Mouse (Mus musculus): ENCODE measurements around the gene Syce3.

Gene Syce3

GRCm38 (mm10) chr15:89421938-89422337 is 11.6 kb upstream of the Syce3 start:
- no peak for DNase-seq

- no peak for DNase-seq
Observed at GRCm38 (mm10) chr15:89415282-89415681, 5.0 kb upstream of the Syce3 start.

- no peak for DNase-seq
Observed at GRCm38 (mm10) chr15:89406691-89407090, 3.6 kb downstream of the Syce3 start.

- DNase-seq: no peak
Observed at GRCm38 (mm10) chr15:89404831-89405623, 5.3 kb downstream of the Syce3 start.

GRCm38 (mm10) chr15:89402471-89402870 is 7.8 kb downstream of the Syce3 start:
- no peak for DNase-seq

- DNase-seq: no peak
Observed at GRCm38 (mm10) chr15:89399716-89400115, 10.6 kb downstream of the Syce3 start.

GRCm38 (mm10) chr15:89398146-89398545 is 12.2 kb downstream of the Syce3 start:
- no peak for DNase-seq

GRCm38 (mm10) chr15:89396883-89397282 is 13.4 kb downstream of the Syce3 start:
- DNase-seq: no peak

GRCm38 (mm10) chr15:89390081-89390480 is 20.2 kb downstream of the Syce3 start:
- no peak for DNase-seq

- peak; percentile 65 for DNase-seq
Observed at GRCm38 (mm10) chr15:89387127-89387526, 23.2 kb downstream of the Syce3 start.

GRCm38 (mm10) chr15:89384617-89385016 is 25.7 kb downstream of the Syce3 start, which contains the start of gene Klhdc7b:
Gene Klhdc7b, plus strand, starts transcription at chr15:89384917.
- no peak for DNase-seq

GRCm38 (mm10) chr15:89379429-89379828 is 30.9 kb downstream of the Syce3 start:
- peak; percentile 56 for DNase-seq

GRCm38 (mm10) chr15:89378831-89379401 is 31.4 kb downstream of the Syce3 start, which contains the start of gene Odf3b:
Gene Odf3b, minus strand, starts transcription at chr15:89379282.
- DNase-seq: peak; percentile 60

- DNase-seq: no peak
Observed at GRCm38 (mm10) chr15:89377938-89378828, 32.1 kb downstream of the Syce3 start.

GRCm38 (mm10) chr15:89377362-89377761 is 32.9 kb downstream of the Syce3 start:
- DNase-seq: no peak

GRCm38 (mm10) chr15:89376957-89377356 is 33.3 kb downstream of the Syce3 start, which contains the start of gene Tymp:
Gene Tymp, minus strand, starts transcription at chr15:89377039.
- DNase-seq: no peak

- no peak for DNase-seq
Observed at GRCm38 (mm10) chr15:89376040-89376439, 34.3 kb downstream of the Syce3 start.

- no peak for DNase-seq
Observed at GRCm38 (mm10) chr15:89374801-89375534, 35.3 kb downstream of the Syce3 start.

- no peak for DNase-seq
Observed at GRCm38 (mm10) chr15:89374340-89374739, 36.0 kb downstream of the Syce3 start.

- DNase-seq: peak; percentile 93
Observed at GRCm38 (mm10) chr15:89373762-89374248, 36.5 kb downstream of the Syce3 start, which contains the start of gene Sco2. Gene Sco2, minus strand, starts transcription at chr15:89373846.

GRCm38 (mm10) chr15:89373027-89373761 is 37.1 kb downstream of the Syce3 start:
- DNase-seq: peak; percentile 92
